Mouse (Mus musculus): ENCODE measurements around the gene Vmn1r23.
"Not testable (repeated sequence)": the region's sequence is repeated elsewhere in the genome, so short reads cannot be mapped to it uniquely, and the experiment has no call there.

The Vmn1r23 gene

GRCm38 (mm10) chr6:57926738-57927137 lies at the start of gene Vmn1r23:
Gene Vmn1r23, minus strand, starts transcription at chr6:57926838.
- DNase-seq (ENCODE audit: low read depth), result no peak

- not testable (repeated sequence) for DNase-seq (ENCODE audit: low read depth)
These were observed 34.8 kb upstream of the Vmn1r23 start, which contains the start of gene Vmn1r24 for GRCm38 (mm10) chr6:57961403-57961802. Gene Vmn1r24, minus strand, starts transcription at chr6:57961503.

- no peak for DNase-seq (ENCODE audit: low read depth)
These were observed 18.7 kb downstream of the Vmn1r23 start, which contains the start of gene Vmn1r22 for GRCm38 (mm10) chr6:57907928-57908327. Gene Vmn1r22, minus strand, starts transcription at chr6:57908028.
